Mouse (Mus musculus) mesoderm, embryonic 11.5 days (tissue): ENCODE measurements around the gene Gm3739.
"Not testable (repeated sequence)": the region's sequence is repeated elsewhere in the genome, so short reads cannot be mapped to it uniquely, and the experiment has no call there.

Source experiments
- DNase-seq: peaks from one replicate; pipeline ENCODE4 v3.0.0-alpha.2; 2012; ENCODE audit warnings: low read depth, low spot score

Gene Gm3739

DNA sequence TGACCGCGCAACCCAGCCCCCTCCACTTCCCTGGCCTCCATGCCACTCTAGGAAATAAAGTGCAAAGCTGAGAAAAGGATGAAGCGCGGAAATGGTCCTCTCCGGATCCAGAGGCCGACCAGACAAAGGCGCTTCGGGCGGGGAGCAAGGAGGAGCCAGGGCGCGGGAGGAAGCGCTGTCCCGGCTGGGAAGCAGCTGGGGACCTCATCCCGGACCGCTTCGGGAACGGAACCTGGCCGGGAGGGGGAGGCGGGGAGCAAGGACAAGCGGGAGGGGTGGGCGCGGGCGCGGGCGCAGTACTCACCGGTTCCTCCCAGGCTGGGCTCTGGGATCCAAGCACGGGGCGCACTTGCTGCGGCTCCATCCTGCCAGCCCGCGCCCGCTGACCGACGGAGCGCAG lies at the start of gene Gm3739:
Gene Gm3739, minus strand, starts transcription at position 389 of the 400 bp plus-strand sequence.
- not testable (repeated sequence) for DNase-seq

DNA sequence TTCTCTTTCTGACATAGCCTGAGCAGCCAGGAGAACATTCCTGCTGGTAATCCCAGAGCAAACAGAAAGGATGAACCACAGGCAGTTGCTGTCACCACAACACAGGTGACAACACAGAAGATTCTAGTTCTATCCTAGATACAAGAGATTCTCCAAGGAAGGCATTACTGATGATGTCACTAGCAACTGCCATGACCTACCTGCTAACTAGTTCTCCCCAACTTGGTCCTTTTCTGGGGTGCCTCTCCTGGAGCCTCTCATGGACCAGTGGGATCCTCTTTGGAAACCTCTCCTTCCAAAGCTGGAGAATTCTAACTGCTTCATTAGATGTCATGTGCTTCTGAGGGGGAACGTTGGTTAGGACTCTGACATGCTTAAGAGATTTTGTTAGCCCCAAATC lies 17.4 kb upstream of the Gm3739 start, which contains the start of gene Gm5797:
Gene Gm5797, minus strand, starts transcription at position 101 of the 400 bp plus-strand sequence.
- not testable (repeated sequence) for DNase-seq

DNA sequence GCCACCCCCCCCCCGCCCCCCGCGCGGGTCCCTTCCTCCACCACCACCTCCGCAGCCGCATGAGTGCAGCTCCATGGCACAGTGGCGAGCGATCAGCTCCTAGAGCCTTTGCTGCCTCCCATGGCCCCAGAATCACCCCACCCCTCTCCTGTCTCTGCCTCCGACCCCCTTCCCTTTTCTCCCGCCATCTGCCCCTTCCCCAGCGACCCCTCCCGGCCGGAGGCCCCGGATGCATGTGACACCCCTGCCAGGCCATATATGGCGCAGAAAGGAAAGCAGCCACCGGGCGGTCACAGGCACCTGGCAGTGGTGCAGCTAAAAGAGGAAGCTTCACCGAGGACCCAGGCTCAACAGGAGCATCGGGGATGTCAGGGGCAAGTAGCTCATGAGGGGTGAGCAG lies 244 bp upstream of the Gm3739 start:
- peak; percentile 66 for DNase-seq

DNA sequence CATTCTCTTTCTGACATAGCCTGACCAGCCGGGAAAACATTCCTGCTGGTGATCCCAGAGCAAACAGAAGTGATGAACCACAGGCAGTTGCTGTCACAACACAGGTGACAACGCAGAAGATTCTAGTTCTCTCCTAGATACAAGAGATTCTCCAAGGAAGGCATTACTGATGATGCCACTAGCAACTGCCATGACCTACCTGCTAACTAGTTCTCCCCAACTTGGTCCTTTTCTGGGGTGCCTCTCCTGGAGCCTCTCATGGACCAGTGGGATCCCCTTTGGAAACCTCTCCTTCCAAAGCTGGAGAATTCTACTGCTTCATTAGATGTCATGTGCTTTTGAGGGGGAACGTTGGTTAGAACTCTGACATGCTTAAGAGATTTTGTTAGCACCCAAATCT lies 50.2 kb downstream of the Gm3739 start, which contains the start of gene Gm3727:
Gene Gm3727, minus strand, starts transcription at position 101 of the 400 bp plus-strand sequence.
- not testable (repeated sequence) for DNase-seq
